Mouse (Mus musculus): ENCODE measurements around the gene Khdc1a. TPM values are rescaled to one million over a fixed set of nuclear protein-coding genes. Genes with fewer than 3 reads are reported as not detected.
"Not testable (repeated sequence)": the region's sequence is repeated elsewhere in the genome, so short reads cannot be mapped to it uniquely, and the experiment has no call there.

Gene Khdc1a
- polyA plus RNA-seq (2015; fragmentation: Nextera tagmentation; extraction: Ambion mirVana) = 1.2 and 1.7 TPM in 2 replicates

DNA sequence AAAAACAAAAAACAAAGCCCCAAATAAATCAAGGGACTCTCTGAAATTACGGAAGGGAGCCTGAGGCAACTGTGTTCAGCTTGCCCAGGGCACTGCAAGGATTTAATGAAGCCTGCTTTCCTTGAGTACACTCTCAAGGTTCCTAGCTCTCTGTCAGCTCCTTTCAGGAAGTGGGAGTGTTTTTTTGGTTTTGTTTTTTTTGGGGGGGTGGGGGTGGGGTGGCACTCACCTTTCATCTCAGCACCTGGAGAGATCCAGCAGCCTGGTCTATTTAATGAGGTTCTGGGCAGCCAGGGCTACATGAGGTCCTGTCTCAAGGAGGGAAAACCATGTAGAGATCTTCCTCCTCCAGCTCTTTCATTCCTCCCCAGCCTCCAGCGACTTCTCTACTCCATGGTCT is at the start of gene Khdc1a:
Khdc1a (plus strand) TSS at position 301 of the 400 bp plus-strand sequence.
- DNase-seq (ENCODE audit: low spot score) = no peak

DNA sequence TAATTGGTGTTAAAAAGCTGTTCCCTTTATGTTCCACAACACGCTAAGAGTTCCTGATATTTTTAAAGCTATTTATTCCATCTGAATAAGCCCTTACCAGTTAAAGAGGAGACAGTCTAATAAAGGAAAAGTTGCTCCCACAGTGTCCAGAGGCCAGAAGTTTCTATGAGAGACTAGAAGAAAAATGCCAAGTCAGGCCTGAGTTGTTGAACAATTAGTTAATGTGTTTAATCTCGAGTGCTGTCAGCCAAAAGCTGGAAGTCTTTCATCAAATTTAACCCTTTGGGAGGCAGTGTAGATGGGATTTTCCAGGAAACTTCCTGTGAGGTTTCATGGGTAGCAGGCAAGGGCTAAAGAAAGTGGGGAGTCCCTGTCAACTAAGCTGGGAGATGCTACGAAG is 49.6 kb upstream of the Khdc1a start:
- no peak for DNase-seq (ENCODE audit: low spot score)

DNA sequence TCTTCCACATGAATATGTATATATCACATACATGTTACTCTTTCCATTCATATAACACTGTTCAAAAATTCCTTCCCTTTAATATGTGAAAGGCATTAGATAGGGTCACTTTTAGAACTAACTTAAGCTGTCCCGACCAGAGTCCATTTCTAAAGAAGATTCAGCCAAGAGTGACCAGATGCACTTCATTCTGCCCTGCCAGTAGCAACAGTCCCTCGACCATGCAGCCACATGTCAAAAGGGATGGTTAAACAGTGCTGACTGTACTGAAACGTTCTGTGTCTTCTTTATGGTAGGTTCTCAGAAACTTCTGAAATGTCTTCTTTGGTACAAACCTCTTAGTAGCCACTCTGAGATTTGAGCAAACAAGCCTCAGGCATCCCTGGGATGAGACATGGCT is 47.8 kb upstream of the Khdc1a start:
- no peak for DNase-seq (ENCODE audit: low spot score)

DNA sequence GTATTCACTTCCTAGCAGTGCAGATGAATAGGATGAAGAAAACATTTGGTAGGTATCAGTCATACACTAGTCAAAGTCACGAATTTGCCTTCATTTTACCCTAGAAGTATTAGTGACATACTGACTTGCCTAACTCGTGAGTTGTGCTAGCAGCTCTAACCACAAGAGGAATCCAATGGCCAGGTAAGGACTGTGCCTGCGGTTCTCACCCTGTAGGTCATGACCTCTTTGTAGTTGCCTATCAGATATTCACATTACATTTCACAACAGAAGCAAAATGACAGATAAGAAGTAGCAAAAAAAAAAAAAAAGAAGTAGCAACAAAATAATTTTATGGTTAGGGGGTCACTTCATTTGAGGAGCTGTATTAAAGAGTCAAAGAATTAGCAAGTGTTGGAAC is 45.3 kb upstream of the Khdc1a start:
- no peak for DNase-seq (ENCODE audit: low spot score)

DNA sequence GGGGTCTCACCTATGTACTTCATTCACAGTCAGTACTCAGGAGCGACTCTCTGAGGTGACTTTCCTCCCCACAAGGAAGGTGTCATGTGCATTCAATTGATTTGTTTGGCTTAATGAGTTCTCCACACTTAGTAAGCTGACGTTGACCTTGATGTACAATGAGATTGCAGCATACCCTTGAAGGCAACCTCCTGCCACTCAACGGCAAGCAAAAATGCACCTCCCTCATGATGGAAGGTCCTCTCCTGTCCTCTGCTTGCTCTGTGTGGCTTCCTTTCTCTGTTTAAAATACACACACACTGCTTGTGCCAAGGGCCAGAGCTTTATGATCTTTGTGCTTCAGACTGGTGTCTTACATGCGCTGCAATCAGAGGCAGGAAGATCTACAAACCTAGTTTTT is 44.8 kb upstream of the Khdc1a start:
- no peak for DNase-seq (ENCODE audit: low spot score)

DNA sequence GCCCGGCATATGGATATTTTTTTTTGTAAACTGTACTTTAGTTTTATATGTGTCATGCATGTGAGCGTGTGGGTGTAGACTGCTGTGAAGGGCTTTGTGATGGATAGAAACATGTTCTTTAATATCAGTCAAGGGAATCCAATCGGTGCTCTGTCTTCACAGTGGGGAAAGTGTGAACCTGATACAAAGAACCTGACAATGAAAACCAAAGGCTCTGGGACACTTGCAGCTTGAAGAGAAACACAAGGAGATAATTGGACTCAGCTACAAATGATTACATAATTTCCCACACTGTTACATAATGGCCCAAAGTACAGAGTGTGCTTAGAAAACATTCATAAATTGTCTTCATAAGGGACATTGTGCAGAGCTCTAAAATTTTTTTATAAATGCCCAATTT is 44.0 kb upstream of the Khdc1a start:
- no peak for DNase-seq (ENCODE audit: low spot score)

DNA sequence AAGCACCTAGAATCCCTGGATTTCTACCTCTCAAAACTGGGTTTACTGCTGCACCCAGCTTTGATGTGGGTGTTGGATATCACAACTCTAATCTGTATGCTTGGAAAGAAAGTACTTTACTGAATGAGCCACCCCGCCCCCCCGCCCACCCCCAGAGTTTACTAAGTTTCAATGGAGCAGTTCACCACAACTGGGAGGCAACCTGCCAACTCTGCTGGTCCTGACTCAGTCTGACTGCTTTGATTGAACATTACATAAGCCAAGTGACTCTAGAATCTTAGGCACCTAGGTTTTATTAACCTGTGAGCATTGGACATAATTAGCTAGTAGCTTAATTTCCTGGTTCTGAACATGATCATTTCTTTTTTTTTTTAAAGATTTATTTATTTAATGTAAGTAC is 35.1 kb upstream of the Khdc1a start:
- DNase-seq (ENCODE audit: low spot score) = no peak

DNA sequence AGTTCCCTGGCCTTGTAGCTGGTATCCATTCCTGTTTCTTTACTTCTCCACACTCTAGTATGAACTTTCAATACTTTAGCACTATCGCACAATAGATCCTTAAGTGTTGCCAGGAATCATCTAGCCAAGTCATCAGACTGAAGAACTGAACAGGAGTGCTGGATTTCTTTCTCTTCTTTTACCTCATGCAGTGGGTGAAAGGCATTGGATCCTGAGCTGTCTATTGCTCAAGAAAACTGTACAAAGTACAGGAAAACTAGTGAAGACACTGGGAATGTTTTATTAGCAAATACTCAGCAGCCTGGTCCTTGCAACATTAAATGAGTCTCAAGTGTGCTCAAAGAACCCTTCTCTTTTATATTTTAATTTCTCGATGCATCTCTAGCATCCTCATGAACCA is 33.7 kb upstream of the Khdc1a start:
- no peak for DNase-seq (ENCODE audit: low spot score)

DNA sequence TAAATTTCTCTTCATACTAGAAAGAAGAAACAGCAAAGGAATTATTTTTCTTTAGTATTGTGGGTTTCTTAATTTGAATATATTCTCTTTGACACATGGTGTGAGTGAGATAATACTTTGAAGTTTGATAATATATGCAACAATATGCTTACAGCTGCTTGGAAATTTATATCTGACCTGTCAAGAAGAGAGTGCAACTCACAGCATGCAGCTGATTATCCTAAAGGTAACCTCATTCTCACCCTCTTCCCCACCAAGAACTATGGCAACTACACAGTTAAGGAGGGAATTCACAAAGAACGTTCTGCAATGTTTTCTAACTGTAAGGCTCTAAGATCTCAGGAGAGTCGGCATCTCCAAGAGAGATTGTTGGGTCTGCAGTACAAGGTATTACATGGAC is 33.1 kb upstream of the Khdc1a start:
- no peak for DNase-seq (ENCODE audit: low spot score)

DNA sequence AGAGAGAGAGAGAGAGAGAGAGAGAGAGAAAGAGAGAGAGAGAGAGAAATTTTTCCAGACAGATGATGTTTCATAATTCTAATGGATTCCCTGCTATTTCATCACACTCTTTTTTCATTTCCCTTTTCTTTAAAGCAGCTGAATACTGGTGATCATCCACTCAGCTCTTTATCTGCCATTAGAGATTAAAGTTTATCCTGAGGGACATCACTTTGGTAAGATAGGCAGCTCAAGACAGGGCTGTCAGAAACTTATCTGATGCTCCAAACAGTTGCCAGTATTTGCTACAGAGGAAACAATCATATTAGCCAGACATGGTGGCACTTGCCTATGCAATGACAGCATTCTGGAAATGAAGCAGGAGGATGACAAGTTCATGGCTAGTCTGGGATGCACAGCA is 31.2 kb upstream of the Khdc1a start:
- no peak for DNase-seq (ENCODE audit: low spot score)

DNA sequence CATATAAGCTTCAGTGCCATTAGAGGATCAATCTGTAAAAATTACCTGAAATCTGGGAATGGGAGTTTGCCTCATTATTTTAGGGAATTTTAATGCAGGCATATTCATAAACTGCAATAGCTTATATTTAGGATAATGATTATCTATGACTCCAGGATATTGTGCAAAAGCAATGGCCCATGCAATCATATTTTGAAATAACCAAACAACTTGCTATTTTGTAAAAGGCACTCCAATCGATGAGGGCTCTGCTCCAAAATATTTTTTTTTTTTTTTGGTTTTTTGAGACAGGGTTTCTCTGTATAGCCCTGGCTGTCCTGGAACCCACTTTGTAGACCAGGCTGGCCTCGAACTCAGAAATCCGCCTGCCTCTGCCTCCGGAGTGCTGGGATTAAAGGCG is 29.2 kb upstream of the Khdc1a start:
- not testable (repeated sequence) for DNase-seq (ENCODE audit: low spot score)

DNA sequence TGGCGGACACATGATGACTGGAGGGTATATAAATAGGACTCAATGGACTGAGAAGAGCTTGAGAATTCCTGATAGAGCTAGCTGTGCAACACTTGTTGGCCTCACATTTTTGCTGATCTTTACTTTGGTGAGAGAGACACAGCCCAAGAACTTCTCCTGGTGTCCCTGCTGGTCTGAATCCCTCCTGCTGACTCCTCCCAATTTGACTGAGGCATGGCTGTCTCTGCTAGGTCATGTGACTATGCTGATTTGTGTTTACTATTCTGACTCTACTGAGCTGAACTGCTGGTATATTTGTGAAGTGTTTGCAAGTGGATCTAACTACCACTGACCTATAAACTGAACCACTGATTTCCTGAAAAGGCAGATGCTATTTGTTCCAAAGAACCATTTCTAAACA is 27.8 kb upstream of the Khdc1a start:
- DNase-seq (ENCODE audit: low spot score) = no peak

DNA sequence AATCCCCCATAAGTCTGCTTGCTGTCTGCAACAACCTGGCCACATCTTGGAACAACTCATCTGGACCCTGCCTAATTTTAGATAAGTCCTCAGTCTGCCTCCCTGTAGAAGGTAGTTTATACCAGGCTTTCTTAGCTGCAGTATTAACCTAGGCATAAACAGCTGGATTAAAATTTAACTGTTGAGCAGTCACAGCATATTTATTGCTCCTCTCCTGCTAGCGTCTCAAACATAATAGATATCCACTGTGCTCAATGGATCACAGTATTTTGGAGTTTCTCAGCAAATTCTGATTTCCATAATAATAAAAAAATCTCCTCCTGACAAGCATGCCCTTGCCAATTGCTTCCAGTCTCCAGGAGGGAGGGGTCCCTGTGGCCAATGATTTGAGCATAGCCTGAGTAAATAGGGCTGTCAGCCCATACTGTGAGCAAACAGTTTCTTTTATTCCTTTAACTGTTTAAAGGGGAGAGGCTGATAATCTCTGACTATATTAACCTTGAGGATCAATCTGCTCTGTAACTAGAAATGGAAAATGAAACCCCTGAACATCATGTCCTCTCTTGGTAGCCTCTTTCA is 25.4 kb upstream of the Khdc1a start:
- no peak for DNase-seq (ENCODE audit: low spot score)

DNA sequence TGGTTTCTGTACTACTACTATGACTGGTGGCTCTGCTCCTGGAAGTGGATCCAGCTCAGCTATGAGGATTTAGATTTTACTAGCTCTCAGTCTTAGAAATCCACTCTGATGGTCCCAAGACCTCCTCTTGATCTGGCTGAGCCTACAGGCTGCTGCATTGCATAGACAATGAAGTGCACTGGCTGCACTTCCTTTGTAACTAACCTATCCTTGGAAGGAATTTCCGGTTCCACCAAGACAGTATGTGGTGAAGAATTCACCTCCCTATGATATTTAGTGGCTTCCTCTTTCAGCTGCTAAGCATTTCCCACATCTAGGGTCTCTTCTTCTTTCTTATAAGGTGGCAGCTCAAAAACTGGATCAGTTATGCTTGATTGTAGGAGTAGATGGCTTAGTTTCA is 24.8 kb upstream of the Khdc1a start:
- no peak for DNase-seq (ENCODE audit: low spot score)

DNA sequence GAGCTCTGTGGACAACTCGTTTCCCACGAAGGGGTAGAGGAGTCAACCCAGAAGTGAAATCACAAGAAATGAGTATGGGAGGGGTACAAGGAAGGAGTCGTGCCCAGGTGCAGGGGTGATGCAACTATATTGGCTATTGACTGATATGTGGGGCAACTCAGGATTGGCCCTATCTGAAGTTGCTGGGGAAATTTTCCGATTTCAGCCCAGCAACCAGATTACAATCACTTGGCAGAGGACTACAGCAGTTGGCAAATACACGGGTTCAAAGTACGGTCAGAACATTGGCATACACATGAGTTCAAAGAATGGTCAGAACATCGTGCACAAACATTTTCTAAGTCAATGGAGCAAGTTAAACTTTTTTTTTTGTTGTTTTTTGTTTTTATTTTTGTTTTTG is 22.7 kb upstream of the Khdc1a start:
- DNase-seq (ENCODE audit: low spot score) = no peak

DNA sequence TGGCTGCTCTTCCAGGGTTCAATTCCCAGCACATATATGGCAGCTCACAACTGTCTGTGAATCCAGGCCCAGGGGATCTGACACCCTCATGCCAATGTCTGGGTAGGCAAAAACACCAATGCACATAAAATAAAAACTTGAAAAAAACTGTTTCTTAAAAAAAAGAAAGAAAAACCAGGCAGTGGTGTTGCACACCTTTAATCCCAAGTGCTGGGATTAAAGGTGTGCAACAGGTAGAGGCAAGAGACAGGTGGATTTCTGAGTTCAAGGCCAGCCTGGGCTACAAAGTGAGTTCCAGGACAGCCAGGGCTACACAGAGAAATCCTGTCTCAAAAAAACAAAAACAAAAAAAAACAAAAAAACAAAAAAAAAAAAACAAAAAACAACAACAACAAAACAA is 18.3 kb upstream of the Khdc1a start:
- DNase-seq (ENCODE audit: low spot score) = peak; percentile 25

DNA sequence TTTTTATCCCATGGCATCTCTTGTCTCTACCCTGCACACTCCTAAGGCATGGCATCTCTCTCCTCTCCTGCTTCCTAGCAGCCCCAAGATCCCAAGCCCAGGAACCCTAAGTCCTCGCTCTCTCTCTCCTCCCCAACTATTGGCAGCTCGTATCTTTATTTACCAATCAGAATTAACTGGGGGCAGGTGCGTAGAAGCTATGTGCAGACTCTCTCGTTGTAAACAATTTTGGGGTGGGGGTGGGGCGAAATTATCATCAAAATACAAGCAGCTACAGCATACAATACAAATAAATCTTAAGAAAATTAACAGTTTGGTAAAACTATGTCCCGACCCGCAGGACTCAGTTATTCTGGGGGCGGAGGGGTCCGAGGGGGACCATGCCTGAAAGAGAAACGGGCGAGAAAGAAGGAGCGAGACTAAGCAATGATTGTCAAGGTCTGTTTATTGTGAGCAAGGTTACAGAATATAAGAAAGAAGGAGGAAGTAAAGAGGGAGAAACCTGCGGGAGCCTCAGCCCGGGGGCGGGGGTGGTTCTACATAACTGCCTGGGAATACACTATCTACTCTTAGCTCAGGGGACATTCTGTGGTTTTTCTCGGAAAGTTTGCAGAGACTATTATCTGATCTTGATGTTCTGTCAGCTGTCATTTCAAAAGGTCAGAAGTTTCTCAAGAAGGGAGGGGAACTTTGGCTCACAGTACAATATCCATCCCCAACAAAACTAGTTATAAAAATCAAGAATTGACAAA is 16.0 kb upstream of the Khdc1a start:
- peak; percentile 58 for DNase-seq (ENCODE audit: low spot score)

DNA sequence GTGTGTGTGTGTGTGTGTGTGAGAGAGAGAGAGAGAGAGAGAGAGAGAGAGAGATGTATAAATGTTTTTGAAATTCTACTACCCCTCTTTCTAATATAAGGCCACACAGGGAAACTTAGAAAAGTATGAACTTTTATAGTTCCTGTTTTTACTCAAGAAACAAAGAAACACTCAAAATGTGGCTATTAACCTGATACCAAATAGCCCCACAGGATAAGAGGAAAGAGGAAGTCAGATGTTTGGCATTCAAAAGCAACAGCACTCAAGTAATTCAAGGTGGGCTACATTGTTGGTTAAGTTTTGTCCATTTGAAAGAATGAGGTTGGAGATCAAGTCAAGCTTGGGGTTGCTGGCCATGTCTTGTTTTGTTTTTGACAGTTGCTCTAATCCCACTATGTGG is 13.6 kb upstream of the Khdc1a start:
- no peak for DNase-seq (ENCODE audit: low spot score)

DNA sequence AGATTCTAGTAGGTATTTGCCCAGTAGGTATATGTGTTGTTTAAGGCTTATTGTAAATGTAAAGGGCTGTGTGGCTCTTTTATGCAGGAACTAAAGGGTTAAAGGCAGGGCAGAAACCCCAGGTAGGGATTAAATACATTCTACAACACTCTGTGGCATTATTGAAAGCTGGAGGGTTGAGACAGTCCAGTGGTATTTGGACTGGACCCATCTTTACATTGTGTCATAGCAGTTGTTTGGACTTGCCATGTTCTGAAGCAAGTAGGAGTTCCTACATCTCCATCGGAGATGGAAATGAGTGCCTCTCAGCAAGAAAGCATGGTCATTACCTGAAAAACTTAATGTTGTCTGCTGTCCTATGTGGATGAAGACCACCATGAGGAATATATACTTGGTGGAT is 8.7 kb upstream of the Khdc1a start:
- DNase-seq (ENCODE audit: low spot score) = no peak

DNA sequence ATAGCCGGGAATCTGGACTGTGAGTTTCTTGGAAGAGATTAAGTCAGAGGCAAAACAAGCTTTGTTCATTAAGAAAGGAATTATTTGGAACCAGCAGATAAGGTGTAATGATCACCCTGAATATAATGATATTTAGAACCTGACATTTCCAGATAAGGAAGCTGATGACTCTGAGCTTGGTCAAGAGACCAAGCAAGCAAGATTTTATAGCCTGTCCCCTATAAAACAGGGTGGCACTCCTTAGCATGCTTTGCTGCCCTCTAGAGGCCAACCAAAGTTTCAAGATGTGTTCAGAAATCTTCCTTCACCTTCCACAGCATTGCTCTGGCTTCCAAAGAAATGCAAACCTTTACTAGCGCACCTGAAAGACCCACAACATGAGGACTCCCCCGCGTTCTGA is 5.2 kb upstream of the Khdc1a start:
- peak; percentile 65 for DNase-seq (ENCODE audit: low spot score)

DNA sequence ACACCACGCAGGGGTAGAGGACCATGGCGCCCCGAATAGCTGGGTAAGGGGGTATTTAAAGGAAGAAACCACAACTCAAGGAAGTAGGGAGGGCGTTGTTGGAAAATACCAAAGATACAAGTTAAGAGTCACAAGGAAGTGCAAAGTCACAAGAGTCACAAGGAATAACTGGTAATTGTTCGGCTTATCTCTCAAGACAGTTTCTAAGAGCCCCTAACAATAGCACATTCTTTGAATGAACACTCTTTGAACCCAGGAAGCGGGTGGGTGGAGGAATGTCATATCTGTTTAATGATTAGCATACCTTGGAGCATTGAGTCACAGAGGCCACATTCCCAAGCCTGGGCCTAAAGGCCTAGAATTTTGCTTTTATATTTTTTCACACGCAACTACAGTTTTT is 4.7 kb upstream of the Khdc1a start:
- DNase-seq (ENCODE audit: low spot score) = not testable (repeated sequence)

DNA sequence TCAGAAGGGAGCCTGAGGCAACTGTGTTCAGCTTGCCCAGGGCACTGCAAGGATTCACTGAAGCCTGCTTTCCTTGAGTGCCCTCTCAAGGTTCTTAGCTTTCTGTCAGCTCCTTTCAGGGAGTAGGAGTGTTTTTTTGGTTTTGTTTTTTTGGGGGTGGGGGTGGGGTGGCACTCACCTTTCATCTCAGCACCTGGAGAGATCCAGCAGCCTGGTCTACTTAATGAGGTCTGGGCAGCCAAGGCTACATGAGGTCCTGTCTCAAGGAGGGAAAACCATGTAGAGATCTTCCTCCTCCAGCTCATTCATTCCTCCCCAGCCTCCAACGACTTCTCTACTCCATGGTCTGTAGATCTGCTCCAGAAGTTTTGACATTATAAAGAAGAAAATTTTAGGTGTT is 18.6 kb downstream of the Khdc1a start, which contains the start of gene Khdc1c:
Khdc1c (plus strand) TSS at position 301 of the 400 bp plus-strand sequence.
- DNase-seq (ENCODE audit: low spot score) = not testable (repeated sequence)

DNA sequence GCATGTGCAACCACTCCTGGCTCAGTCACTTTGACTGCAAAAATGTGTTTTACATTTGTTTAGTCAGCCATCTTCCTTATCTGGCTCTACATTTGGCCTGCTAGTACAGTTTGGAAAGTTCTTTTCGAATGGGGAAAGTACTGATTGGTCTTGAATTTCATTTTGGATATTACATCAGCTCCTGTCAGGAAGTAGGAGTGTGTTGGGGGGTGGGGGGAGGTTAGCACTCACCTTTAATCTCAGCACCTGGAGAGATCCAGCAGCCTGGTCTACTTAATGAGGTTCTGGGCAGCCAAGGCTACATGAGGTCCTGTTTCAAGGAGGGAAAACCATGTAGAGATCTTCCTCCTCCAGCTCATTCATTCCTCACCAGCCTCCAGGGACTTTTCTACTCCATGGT is 33.8 kb downstream of the Khdc1a start, which contains the start of gene Khdc1b:
Khdc1b (plus strand) TSS at position 301 of the 400 bp plus-strand sequence.
- DNase-seq (ENCODE audit: low spot score) = no peak

All from thymus, postnatal 0 days (tissue).